Mouse (Mus musculus): ENCODE measurements at regions not wholly inside any gene's neighbourhood (a gene's known extent, or its start where the extent isn't known, plus 50 kb on each side); places are given as distances from the start of the nearest gene placed in this dataset.

DNA sequence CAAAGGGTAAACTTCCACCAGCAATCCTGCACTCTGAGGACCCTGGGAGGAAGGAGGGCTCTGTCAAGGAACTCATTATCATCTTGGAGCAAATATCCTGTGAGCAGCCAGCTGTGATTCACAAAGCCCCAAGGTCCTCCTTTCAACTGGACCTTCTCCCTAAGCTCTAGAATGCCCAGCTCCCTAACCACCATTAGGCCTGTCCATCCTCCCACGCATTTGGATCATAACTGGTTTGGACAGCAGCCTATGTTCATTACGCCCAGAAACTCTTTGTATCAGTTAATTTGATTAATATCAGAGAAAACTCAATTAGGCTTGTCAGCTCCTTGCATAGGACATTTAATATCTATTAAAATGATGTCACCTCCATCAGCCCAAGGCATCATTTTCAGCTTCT lies 557.3 kb upstream of the Tenm4 start:
- TF ChIP-seq E2F4 (IDR thresholded peaks at IDR 0.05; ENCODE audit: insufficient read depth) (no peak), POLR2A (IDR thresholded peaks at IDR 0.05; ENCODE audit: insufficient read length, low read depth) (no peak), POLR2AphosphoS2 (IDR thresholded peaks at IDR 0.05; ENCODE audit: insufficient read length, low read depth) (no peak), USF1 (IDR thresholded peaks at IDR 0.05; ENCODE audit: low read depth) (no peak), CEBPB (IDR thresholded peaks at IDR 0.05; ENCODE audit: insufficient read depth, poor library complexity, severe bottlenecking) (no peak), MAX (IDR thresholded peaks at IDR 0.05; ENCODE audit: low read depth) (no peak), SRF (IDR thresholded peaks at IDR 0.05; ENCODE audit: control insufficient read depth, insufficient read length, low read depth) (no peak), TCF3 (IDR thresholded peaks at IDR 0.05; ENCODE audit: insufficient read length, low read depth) (no peak)
- no peaks in the 10 kb centered on the region for H3K27me3 ChIP-seq (ENCODE audit: control insufficient read depth, insufficient read depth, insufficient read length)

GRCm38 (mm10) chr7:95617370-95617769 lies 553.7 kb upstream of the Tenm4 start:
- Histone ChIP-seq H3K4me3 (no peak overlapping the region), H3K27me3 (ENCODE audit: control insufficient read depth, insufficient read depth, insufficient read length) (no peaks in the 10 kb centered on the region), H3K79me2 (ENCODE audit: control insufficient read depth, insufficient read depth) (no peaks in the 10 kb centered on the region), H3K4me2 (ENCODE audit: low read depth) (no peak overlapping the region), H3K36me3 (ENCODE audit: control insufficient read depth, insufficient read depth) (no peaks in the 10 kb centered on the region), H3ac (ENCODE audit: control insufficient read depth, insufficient read length) (no peak overlapping the region)
- no peak for TF ChIP-seq CEBPB (IDR thresholded peaks at IDR 0.05; ENCODE audit: insufficient read depth, poor library complexity, severe bottlenecking)
- no peak for TF ChIP-seq REST (IDR thresholded peaks at IDR 0.05; ENCODE audit: insufficient read depth, insufficient read length)
- no peak for TF ChIP-seq MYOD1 (IDR thresholded peaks at IDR 0.05; ENCODE audit: control insufficient read depth in 1 of 3, insufficient read length in 2 of 3, low read depth in 2 of 3)
- no peak for TF ChIP-seq POLR2AphosphoS2 (IDR thresholded peaks at IDR 0.05; ENCODE audit: insufficient read length, low read depth)
- TF ChIP-seq MYOG (IDR thresholded peaks at IDR 0.05; ENCODE audit: control insufficient read depth in 1 of 3, insufficient read depth in 1 of 3, insufficient read length in 2 of 3, low read depth in 2 of 3) = no peak
- TF ChIP-seq TCF12 (IDR thresholded peaks at IDR 0.05; ENCODE audit: insufficient read depth, poor library complexity, severe bottlenecking) = no peak
- no peak for TF ChIP-seq SRF (IDR thresholded peaks at IDR 0.05; ENCODE audit: control insufficient read depth, insufficient read length, low read depth)
- TF ChIP-seq USF1 (IDR thresholded peaks at IDR 0.05; ENCODE audit: low read depth) = no peak
- no peak for TF ChIP-seq E2F4 (IDR thresholded peaks at IDR 0.05; ENCODE audit: insufficient read depth)
- no peak for TF ChIP-seq POLR2A (IDR thresholded peaks at IDR 0.05; ENCODE audit: insufficient read length, low read depth)
- no peak for TF ChIP-seq MAX (IDR thresholded peaks at IDR 0.05; ENCODE audit: low read depth)
- no peak for TF ChIP-seq TCF3 (IDR thresholded peaks at IDR 0.05; ENCODE audit: insufficient read length, low read depth)

More for the DNA sequence above, 557.3 kb upstream of the Tenm4 start:
- no peaks in the 10 kb centered on the region for H3K36me3 ChIP-seq (ENCODE audit: control insufficient read depth, insufficient read depth)
- H3ac ChIP-seq (ENCODE audit: control insufficient read depth, insufficient read length) = no peak overlapping the region
- H3K4me3 ChIP-seq = no peak overlapping the region
- H3K79me2 ChIP-seq (ENCODE audit: control insufficient read depth, insufficient read depth) = no peaks in the 10 kb centered on the region
- no peak overlapping the region for H3K4me2 ChIP-seq (ENCODE audit: low read depth)

- Histone ChIP-seq H3K36me3 (ENCODE audit: control insufficient read depth, insufficient read depth) (no peaks in the 10 kb centered on the region), H3K79me2 (ENCODE audit: control insufficient read depth, insufficient read depth) (no peaks in the 10 kb centered on the region), H3ac (ENCODE audit: control insufficient read depth, insufficient read length) (no peak overlapping the region), H3K4me2 (ENCODE audit: low read depth) (no peak overlapping the region), H3K4me3 (no peak overlapping the region), H3K27me3 (ENCODE audit: control insufficient read depth, insufficient read depth, insufficient read length) (no peaks in the 10 kb centered on the region)
- TF ChIP-seq MAX (IDR thresholded peaks at IDR 0.05; ENCODE audit: low read depth) = no peak
Observed at GRCm38 (mm10) chr7:95618170-95618569, 552.9 kb upstream of the Tenm4 start.

DNA sequence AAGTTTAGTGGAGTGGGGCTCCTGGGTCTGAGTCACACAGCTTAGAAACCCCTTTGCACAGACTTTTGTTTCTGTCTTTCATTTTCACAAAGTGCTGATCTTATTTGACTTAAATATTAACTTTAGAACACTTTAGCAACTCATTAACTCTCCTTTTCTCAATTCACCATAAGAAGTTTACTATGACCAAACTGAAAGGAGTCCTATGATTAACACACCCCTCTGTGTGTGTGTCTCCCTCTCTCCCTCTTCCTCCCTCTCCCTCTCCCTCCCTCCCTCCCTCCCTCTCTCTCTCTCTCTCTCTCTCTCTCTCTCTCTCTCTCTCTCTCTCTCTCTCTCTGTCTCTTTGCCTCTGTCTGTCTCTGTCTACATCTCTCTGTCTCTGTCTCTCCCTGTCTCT lies 551.0 kb upstream of the Tenm4 start:
- TF ChIP-seq TCF3 (IDR thresholded peaks at IDR 0.05; ENCODE audit: insufficient read length, low read depth) (no peak), SRF (IDR thresholded peaks at IDR 0.05; ENCODE audit: control insufficient read depth, insufficient read length, low read depth) (no peak), USF1 (IDR thresholded peaks at IDR 0.05; ENCODE audit: low read depth) (no peak), POLR2A (IDR thresholded peaks at IDR 0.05; ENCODE audit: insufficient read length, low read depth) (no peak), CEBPB (IDR thresholded peaks at IDR 0.05; ENCODE audit: insufficient read depth, poor library complexity, severe bottlenecking) (no peak)
- Histone ChIP-seq H3ac (ENCODE audit: control insufficient read depth, insufficient read length) (no peak overlapping the region), H3K36me3 (ENCODE audit: control insufficient read depth, insufficient read depth) (no peaks in the 10 kb centered on the region), H3K4me2 (ENCODE audit: low read depth) (no peak overlapping the region), H3K4me3 (no peak overlapping the region), H3K79me2 (ENCODE audit: control insufficient read depth, insufficient read depth) (no peaks in the 10 kb centered on the region), H3K27me3 (ENCODE audit: control insufficient read depth, insufficient read depth, insufficient read length) (no peaks in the 10 kb centered on the region)

DNA sequence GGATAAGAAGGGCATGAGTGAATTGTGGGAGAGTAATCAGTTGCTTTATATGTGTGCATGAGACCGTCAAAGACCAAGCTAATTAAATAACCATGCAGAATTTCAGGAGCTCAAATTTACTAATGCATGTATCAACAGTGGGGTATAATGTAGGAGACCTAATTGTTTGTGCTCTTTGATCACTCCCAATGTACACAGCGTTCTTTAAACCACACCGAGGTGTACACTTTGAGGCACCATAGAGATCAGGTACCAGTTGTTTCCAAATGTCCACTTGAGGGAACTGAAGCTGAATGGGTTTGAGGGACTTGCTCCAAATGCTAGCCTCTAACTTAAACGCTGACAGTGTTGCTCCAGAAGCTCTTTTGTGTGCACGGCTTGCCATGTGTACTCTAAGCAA lies 530.4 kb upstream of the Tenm4 start:
- Histone ChIP-seq H3K27me3 (ENCODE audit: control insufficient read depth, insufficient read depth, insufficient read length) (no peaks in the 10 kb centered on the region), H3K79me2 (ENCODE audit: control insufficient read depth, insufficient read depth) (no peaks in the 10 kb centered on the region), H3K4me3 (no peak overlapping the region), H3K36me3 (ENCODE audit: control insufficient read depth, insufficient read depth) (no peaks in the 10 kb centered on the region), H3K4me2 (ENCODE audit: low read depth) (no peak overlapping the region), H3ac (ENCODE audit: control insufficient read depth, insufficient read length) (no peak overlapping the region)
- TF ChIP-seq CEBPB (IDR thresholded peaks at IDR 0.05; ENCODE audit: insufficient read depth, poor library complexity, severe bottlenecking) (no peak), POLR2A (IDR thresholded peaks at IDR 0.05; ENCODE audit: insufficient read length, low read depth) (no peak), REST (IDR thresholded peaks at IDR 0.05; ENCODE audit: insufficient read depth, insufficient read length) (no peak), MAX (IDR thresholded peaks at IDR 0.05; ENCODE audit: low read depth) (no peak), USF1 (IDR thresholded peaks at IDR 0.05; ENCODE audit: low read depth) (no peak), SRF (IDR thresholded peaks at IDR 0.05; ENCODE audit: control insufficient read depth, insufficient read length, low read depth) (no peak)

GRCm38 (mm10) chr7:95674319-95674718 lies 496.7 kb upstream of the Tenm4 start:
- Histone ChIP-seq H3K79me2 (ENCODE audit: control insufficient read depth, insufficient read depth) (no peaks in the 10 kb centered on the region), H3ac (ENCODE audit: control insufficient read depth, insufficient read length) (no peak overlapping the region), H3K4me3 (no peak overlapping the region), H3K27me3 (ENCODE audit: control insufficient read depth, insufficient read depth, insufficient read length) (no peaks in the 10 kb centered on the region), H3K4me2 (ENCODE audit: low read depth) (no peak overlapping the region), H3K36me3 (ENCODE audit: control insufficient read depth, insufficient read depth) (no peaks in the 10 kb centered on the region)
- no peak for TF ChIP-seq E2F4 (IDR thresholded peaks at IDR 0.05; ENCODE audit: insufficient read depth)
- TF ChIP-seq SRF (IDR thresholded peaks at IDR 0.05; ENCODE audit: control insufficient read depth, insufficient read length, low read depth) = no peak
- no peak for TF ChIP-seq REST (IDR thresholded peaks at IDR 0.05; ENCODE audit: insufficient read depth, insufficient read length)
- TF ChIP-seq MAX (IDR thresholded peaks at IDR 0.05; ENCODE audit: low read depth) = no peak
- TF ChIP-seq POLR2A (IDR thresholded peaks at IDR 0.05; ENCODE audit: insufficient read length, low read depth) = no peak
- no peak for TF ChIP-seq MYOD1 (IDR thresholded peaks at IDR 0.05; ENCODE audit: control insufficient read depth in 1 of 3, insufficient read length in 2 of 3, low read depth in 2 of 3)
- TF ChIP-seq TCF3 (IDR thresholded peaks at IDR 0.05; ENCODE audit: insufficient read length, low read depth) = no peak
